Mouse (Mus musculus) C2C12 (cell line): ENCODE measurements at regions not wholly inside any gene's neighbourhood (a gene's known extent, or its start where the extent isn't known, plus 50 kb on each side); places are given as distances from the start of the nearest gene placed in this dataset.

Experiments
- MYOD1 ChIP-seq: IDR thresholded peaks from one replicate; pipeline ENCODE4 v1.6.1; 2011; ENCODE audit warnings: low read depth; ENCODE audit not compliant: control insufficient read depth, insufficient read length
- USF1 ChIP-seq: IDR thresholded peaks from one replicate; pipeline ENCODE4 v1.6.1; 2011; ENCODE audit warnings: low read depth, mild to moderate bottlenecking, control low read depth, moderate library complexity

GRCm38 (mm10) chr1:23575005-23575404, 177.4 kb upstream of the Ogfrl1 start:
- TF ChIP-seq MYOD1 (no peak), USF1 (no peak)
